Mouse (Mus musculus): ENCODE measurements at regions not wholly inside any gene's neighbourhood (a gene's known extent, or its start where the extent isn't known, plus 50 kb on each side); places are given as distances from the start of the nearest gene placed in this dataset.
A peak's percentile ranks its signal among the peaks of the same experiment; 100 is the strongest.
"Not testable (repeated sequence)": the region's sequence is repeated elsewhere in the genome, so short reads cannot be mapped to it uniquely, and the experiment has no call there.

DNA sequence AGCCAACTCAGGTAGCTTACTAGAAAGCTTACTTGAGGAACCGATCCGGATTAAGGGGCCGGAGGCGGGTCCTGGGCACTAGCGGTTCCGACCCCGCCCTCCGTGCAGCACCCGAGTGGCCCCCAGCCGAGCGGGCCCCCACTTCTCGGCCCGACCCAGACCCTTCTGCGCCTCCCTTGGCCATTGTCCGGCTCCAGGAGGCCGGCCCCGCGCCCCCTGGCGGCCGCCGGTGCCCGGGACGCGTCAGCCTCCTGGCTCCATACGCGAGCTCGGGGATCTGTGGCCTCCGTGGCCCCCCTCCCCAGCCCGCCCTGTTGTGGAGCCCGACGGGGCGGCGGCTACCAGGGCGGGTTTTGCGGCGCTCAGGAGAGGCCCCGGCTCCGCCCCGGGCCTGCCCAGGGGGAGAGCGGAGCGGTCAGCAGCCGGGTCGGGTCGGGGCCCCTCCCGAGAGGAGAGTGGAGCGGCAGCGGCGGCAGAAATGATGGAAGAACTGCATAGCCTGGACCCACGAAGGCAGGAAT is 94.3 kb upstream of the Zfp986 start:
- DNase-seq (ENCODE audit: low spot score in 2 of 2) = peak in 1 of 2 experiments; percentile 1

DNA sequence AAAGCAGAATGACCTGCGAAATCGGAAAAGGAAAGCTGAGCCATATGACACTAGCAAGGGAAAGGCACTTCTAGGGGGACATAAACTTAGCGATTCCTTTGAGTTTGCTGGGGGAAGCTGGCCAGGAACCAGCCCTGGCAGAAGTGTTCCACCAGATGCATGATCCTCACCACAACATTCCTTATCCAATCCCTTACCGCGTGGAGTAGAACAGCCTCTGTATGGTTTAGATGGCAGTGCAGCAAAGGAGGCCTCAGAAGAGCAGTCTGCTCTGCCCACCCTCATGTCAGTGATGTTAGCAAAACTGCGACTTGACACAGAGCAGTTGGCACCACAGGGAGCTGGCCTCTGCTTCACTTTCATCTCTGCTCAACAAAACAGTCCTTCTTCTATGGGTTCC is 93.7 kb upstream of the Zfp986 start:
- not testable (repeated sequence) for DNase-seq (ENCODE audit: low spot score in 2 of 2)

DNA sequence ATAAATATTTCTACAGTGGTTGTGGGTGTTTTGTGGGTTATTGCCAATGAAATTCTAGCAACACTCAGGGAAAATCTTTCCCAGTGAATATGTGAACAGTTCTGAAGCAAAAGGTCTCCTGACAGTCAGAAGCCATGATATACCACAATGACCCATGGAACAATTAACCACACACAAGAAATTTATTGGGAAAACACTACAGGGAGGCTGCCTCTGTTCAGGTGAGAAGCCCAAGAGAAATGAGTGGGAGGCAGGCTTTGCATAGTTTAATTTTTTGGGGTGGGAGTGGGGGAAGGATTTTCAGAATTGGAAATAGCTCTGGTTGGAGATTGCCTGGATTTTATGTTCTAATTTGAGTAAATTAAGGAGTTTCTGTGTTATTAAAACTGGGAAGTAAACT is 92.1 kb upstream of the Zfp986 start:
- DNase-seq (ENCODE audit: low spot score in 2 of 2) = not testable (repeated sequence)

DNA sequence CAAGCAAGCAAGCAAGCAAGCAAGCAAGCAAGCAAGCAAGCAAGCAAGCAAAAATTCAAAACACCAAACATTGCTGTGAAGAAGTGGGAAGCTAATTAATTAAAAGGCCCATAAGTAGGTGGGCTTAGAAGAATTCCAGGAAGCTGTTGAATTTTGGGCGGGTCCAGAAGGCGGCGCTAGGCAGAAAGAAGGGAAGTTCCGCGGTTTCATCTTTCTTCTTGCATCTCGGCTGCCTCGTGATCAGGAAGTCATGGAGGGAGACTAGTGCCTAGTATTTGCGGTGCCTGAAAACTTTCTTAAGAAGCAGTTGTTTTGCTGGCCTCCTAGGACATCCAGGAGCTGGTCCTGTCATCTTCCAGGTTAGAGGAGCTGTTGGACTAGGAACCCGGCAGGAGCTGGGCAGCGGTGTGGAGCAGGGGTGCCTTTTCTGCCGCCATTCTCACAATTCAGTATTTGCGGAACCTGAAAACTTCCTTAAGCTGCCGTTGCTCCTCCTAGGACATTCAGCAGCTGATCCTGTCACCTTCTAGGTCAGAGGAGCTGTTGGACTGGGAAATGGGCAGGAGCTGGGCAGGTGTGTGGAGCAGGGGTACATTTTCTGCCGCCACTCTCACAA is 87.2 kb upstream of the Zfp986 start:
- not testable (repeated sequence) for DNase-seq (ENCODE audit: low spot score in 2 of 2)

DNA sequence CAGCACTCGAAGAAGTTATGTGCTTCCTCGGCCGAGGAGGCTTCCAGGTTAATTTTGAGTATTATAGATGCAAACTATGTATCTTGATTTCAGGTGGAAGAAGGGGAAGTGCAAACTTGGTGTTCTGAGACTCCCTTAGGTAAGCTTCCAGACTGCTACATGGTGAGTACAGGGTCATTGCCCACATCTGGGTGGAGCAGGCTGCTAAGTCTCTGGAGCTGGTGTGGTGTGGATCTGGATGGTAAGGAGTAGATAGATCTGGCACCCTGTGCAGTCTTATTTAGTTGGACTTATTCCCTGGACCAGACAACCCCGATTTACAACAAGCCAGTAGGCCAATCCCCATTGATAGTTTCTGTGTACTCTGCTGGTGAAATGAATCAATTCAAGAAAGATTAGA is 53.9 kb upstream of the Zfp986 start:
- DNase-seq (ENCODE audit: low spot score in 2 of 2) = not testable (repeated sequence)

All from spleen, postnatal 36 days (tissue).